Mouse (Mus musculus): ENCODE data around the gene Tspan4. TPM values are rescaled to one million over a fixed set of nuclear protein-coding genes. Genes with fewer than 3 reads are reported as not detected.

The Tspan4 gene
- polyA plus RNA-seq, 1 experiment from 2014 or later: 49.1 TPM

- H3K9me3 ChIP-seq (replicated peaks; ENCODE audit: control insufficient read depth, low read length, poor library complexity, severe bottlenecking): no peaks in the 10 kb centered on the region
- H3K4me1 ChIP-seq (ENCODE audit: control insufficient read depth, insufficient read depth, low read length): peaks cover 25% of the 10 kb centered on the region
- no peak for ATAC-seq
- no peak overlapping the region for H3K4me2 ChIP-seq (ENCODE audit: low read length)
- H3K9ac ChIP-seq (ENCODE audit: low read depth, low read length): no peak overlapping the region
- H3K27ac ChIP-seq (ENCODE audit: low read length): no peak overlapping the region
- H3K36me3 ChIP-seq (ENCODE audit: control insufficient read depth, insufficient read depth, low read length): no peaks in the 10 kb centered on the region
- H3K4me3 ChIP-seq (ENCODE audit: low read depth, low read length): no peak overlapping the region
- H3K27me3 ChIP-seq (ENCODE audit: control insufficient read depth, insufficient read depth, low read depth, low read length): no peaks in the 10 kb centered on the region
- 87% methylated on average over 4 of the region's 5 CpGs for WGBS
Measured at GRCm38 (mm10) chr7:141484186-141485120, 9.4 kb downstream of the Tspan4 start.

- Histone ChIP-seq H3K27me3 (ENCODE audit: control insufficient read depth, insufficient read depth, low read depth, low read length) (no peaks in the 10 kb centered on the region), H3K36me3 (ENCODE audit: control insufficient read depth, insufficient read depth, low read length) (no peaks in the 10 kb centered on the region), H3K4me1 (ENCODE audit: control insufficient read depth, insufficient read depth, low read length) (peaks cover 25% of the 10 kb centered on the region), H3K4me3 (ENCODE audit: low read depth, low read length) (no peak overlapping the region), H3K27ac (ENCODE audit: low read length) (no peak overlapping the region), H3K9ac (ENCODE audit: low read depth, low read length) (no peak overlapping the region), H3K9me3 (replicated peaks; ENCODE audit: control insufficient read depth, low read length, poor library complexity, severe bottlenecking) (no peaks in the 10 kb centered on the region), H3K4me2 (ENCODE audit: low read length) (no peak overlapping the region)
- 65% methylated on average over 2 of the region's 2 CpGs for WGBS
- no peak for ATAC-seq
Measured at GRCm38 (mm10) chr7:141485186-141485585, 10.1 kb downstream of the Tspan4 start.

GRCm38 (mm10) chr7:141485606-141486005, 10.6 kb downstream of the Tspan4 start:
- Histone ChIP-seq H3K4me1 (ENCODE audit: control insufficient read depth, insufficient read depth, low read length) (peaks cover 24% of the 10 kb centered on the region), H3K9me3 (replicated peaks; ENCODE audit: control insufficient read depth, low read length, poor library complexity, severe bottlenecking) (no peaks in the 10 kb centered on the region), H3K27ac (ENCODE audit: low read length) (no peak overlapping the region), H3K4me2 (ENCODE audit: low read length) (no peak overlapping the region), H3K36me3 (ENCODE audit: control insufficient read depth, insufficient read depth, low read length) (no peaks in the 10 kb centered on the region), H3K27me3 (ENCODE audit: control insufficient read depth, insufficient read depth, low read depth, low read length) (no peaks in the 10 kb centered on the region), H3K9ac (ENCODE audit: low read depth, low read length) (no peak overlapping the region), H3K4me3 (ENCODE audit: low read depth, low read length) (no peak overlapping the region)
- 83% methylated on average over 2 of the region's 2 CpGs for WGBS
- ATAC-seq: no peak

GRCm38 (mm10) chr7:141486239-141486638, 11.2 kb downstream of the Tspan4 start:
- no peaks in the 10 kb centered on the region for H3K36me3 ChIP-seq (ENCODE audit: control insufficient read depth, insufficient read depth, low read length)
- H3K9me3 ChIP-seq (replicated peaks; ENCODE audit: control insufficient read depth, low read length, poor library complexity, severe bottlenecking): no peaks in the 10 kb centered on the region
- H3K27me3 ChIP-seq (ENCODE audit: control insufficient read depth, insufficient read depth, low read depth, low read length): no peaks in the 10 kb centered on the region
- WGBS: 89% methylated on average over 1 of the region's 1 CpGs
- H3K4me3 ChIP-seq (ENCODE audit: low read depth, low read length): no peak overlapping the region
- no peak overlapping the region for H3K4me2 ChIP-seq (ENCODE audit: low read length)
- H3K9ac ChIP-seq (ENCODE audit: low read depth, low read length): no peak overlapping the region
- H3K4me1 ChIP-seq (ENCODE audit: control insufficient read depth, insufficient read depth, low read length): peaks cover 20% of the 10 kb centered on the region
- ATAC-seq: no peak
- H3K27ac ChIP-seq (ENCODE audit: low read length): no peak overlapping the region

- WGBS: 80% methylated on average over 7 of the region's 7 CpGs
- no peak overlapping the region for H3K27ac ChIP-seq (ENCODE audit: low read length)
- H3K9ac ChIP-seq (ENCODE audit: low read depth, low read length): no peak overlapping the region
Measured at GRCm38 (mm10) chr7:141487141-141487540, 12.1 kb downstream of the Tspan4 start.

GRCm38 (mm10) chr7:141491151-141491550, 16.1 kb downstream of the Tspan4 start:
- Histone ChIP-seq H3K9me3 (replicated peaks; ENCODE audit: control insufficient read depth, low read length, poor library complexity, severe bottlenecking) (no peaks in the 10 kb centered on the region), H3K4me1 (ENCODE audit: control insufficient read depth, insufficient read depth, low read length) (no peaks in the 10 kb centered on the region), H3K4me2 (ENCODE audit: low read length) (no peak overlapping the region), H3K9ac (ENCODE audit: low read depth, low read length) (no peak overlapping the region), H3K36me3 (ENCODE audit: control insufficient read depth, insufficient read depth, low read length) (peaks cover 10% of the 10 kb centered on the region), H3K4me3 (ENCODE audit: low read depth, low read length) (no peak overlapping the region), H3K27me3 (ENCODE audit: control insufficient read depth, insufficient read depth, low read depth, low read length) (no peaks in the 10 kb centered on the region), H3K27ac (ENCODE audit: low read length) (no peak overlapping the region)
- no peak for ATAC-seq
- WGBS: 86% methylated on average over 2 of the region's 2 CpGs

More at GRCm38 (mm10) chr7:141487141-141487540, 12.1 kb downstream of the Tspan4 start:
- H3K36me3 ChIP-seq (ENCODE audit: control insufficient read depth, insufficient read depth, low read length): peaks cover 3% of the 10 kb centered on the region; the same call in 1 of the 2 replicates
- no peaks in the 10 kb centered on the region for H3K27me3 ChIP-seq (ENCODE audit: control insufficient read depth, insufficient read depth, low read depth, low read length)
- no peak for ATAC-seq
- H3K9me3 ChIP-seq (replicated peaks; ENCODE audit: control insufficient read depth, low read length, poor library complexity, severe bottlenecking): no peaks in the 10 kb centered on the region
- no peak overlapping the region for H3K4me3 ChIP-seq (ENCODE audit: low read depth, low read length)
- H3K4me1 ChIP-seq (ENCODE audit: control insufficient read depth, insufficient read depth, low read length): peaks cover 20% of the 10 kb centered on the region
- no peak overlapping the region for H3K4me2 ChIP-seq (ENCODE audit: low read length)

- ATAC-seq: no peak
- H3K4me3 ChIP-seq (ENCODE audit: low read depth, low read length): no peak overlapping the region
- peaks cover 10% of the 10 kb centered on the region for H3K36me3 ChIP-seq (ENCODE audit: control insufficient read depth, insufficient read depth, low read length)
- H3K27me3 ChIP-seq (ENCODE audit: control insufficient read depth, insufficient read depth, low read depth, low read length): no peaks in the 10 kb centered on the region
- no peaks in the 10 kb centered on the region for H3K9me3 ChIP-seq (replicated peaks; ENCODE audit: control insufficient read depth, low read length, poor library complexity, severe bottlenecking)
- H3K27ac ChIP-seq (ENCODE audit: low read length): no peak overlapping the region
- 89% methylated on average over 5 of the region's 5 CpGs for WGBS
- no peak overlapping the region for H3K4me2 ChIP-seq (ENCODE audit: low read length)
- H3K9ac ChIP-seq (ENCODE audit: low read depth, low read length): no peak overlapping the region
- H3K4me1 ChIP-seq (ENCODE audit: control insufficient read depth, insufficient read depth, low read length): no peaks in the 10 kb centered on the region
Measured at GRCm38 (mm10) chr7:141492738-141493137, 17.7 kb downstream of the Tspan4 start.

- H3K4me2 ChIP-seq (ENCODE audit: low read length): no peak overlapping the region
- no peaks in the 10 kb centered on the region for H3K4me1 ChIP-seq (ENCODE audit: control insufficient read depth, insufficient read depth, low read length)
- H3K4me3 ChIP-seq (ENCODE audit: low read depth, low read length): no peak overlapping the region
- no peak overlapping the region for H3K9ac ChIP-seq (ENCODE audit: low read depth, low read length)
- H3K27ac ChIP-seq (ENCODE audit: low read length): no peak overlapping the region
- no peak for ATAC-seq
- no peaks in the 10 kb centered on the region for H3K27me3 ChIP-seq (ENCODE audit: control insufficient read depth, insufficient read depth, low read depth, low read length)
- no peaks in the 10 kb centered on the region for H3K9me3 ChIP-seq (replicated peaks; ENCODE audit: control insufficient read depth, low read length, poor library complexity, severe bottlenecking)
- peaks cover 14% of the 10 kb centered on the region for H3K36me3 ChIP-seq (ENCODE audit: control insufficient read depth, insufficient read depth, low read length)
- WGBS: 89% methylated on average over 1 of the region's 1 CpGs
Measured at GRCm38 (mm10) chr7:141493729-141494128, 18.7 kb downstream of the Tspan4 start.

- peaks cover 17% of the 10 kb centered on the region for H3K36me3 ChIP-seq (ENCODE audit: control insufficient read depth, insufficient read depth, low read length)
- H3K4me2 ChIP-seq (ENCODE audit: low read length): no peak overlapping the region
- no peak for ATAC-seq
- H3K27ac ChIP-seq (ENCODE audit: low read length): no peak overlapping the region
- H3K9me3 ChIP-seq (replicated peaks; ENCODE audit: control insufficient read depth, low read length, poor library complexity, severe bottlenecking): no peaks in the 10 kb centered on the region
- no peaks in the 10 kb centered on the region for H3K4me1 ChIP-seq (ENCODE audit: control insufficient read depth, insufficient read depth, low read length)
- no peak overlapping the region for H3K9ac ChIP-seq (ENCODE audit: low read depth, low read length)
- H3K4me3 ChIP-seq (ENCODE audit: low read depth, low read length): no peak overlapping the region
- 84% methylated on average over 2 of the region's 2 CpGs for WGBS
- H3K27me3 ChIP-seq (ENCODE audit: control insufficient read depth, insufficient read depth, low read depth, low read length): no peaks in the 10 kb centered on the region
Measured at GRCm38 (mm10) chr7:141495379-141495778, 20.3 kb downstream of the Tspan4 start.

Measured in midbrain, embryonic 16.5 days (tissue).